Mouse (Mus musculus) monocyte, adult 2 months (primary cell): ENCODE data around the gene Ttll5.

ENCODE experiments used
- DNase-seq, 2 experiments: peaks; one replicate each; pipeline ENCODE4 v3.0.0; 2022; ENCODE audit warnings: low spot score in 2 of 2, low read depth in 1 of 2

Ttll5 gene

GRCm38 (mm10) chr12:86007377-86007776, 182.9 kb downstream of the Ttll5 start:
- no peak for DNase-seq

- DNase-seq: no peak
Observed at GRCm38 (mm10) chr12:86010656-86011055, 186.2 kb downstream of the Ttll5 start.

- DNase-seq: no peak
Observed at GRCm38 (mm10) chr12:86012195-86012594, 187.7 kb downstream of the Ttll5 start.

DNA sequence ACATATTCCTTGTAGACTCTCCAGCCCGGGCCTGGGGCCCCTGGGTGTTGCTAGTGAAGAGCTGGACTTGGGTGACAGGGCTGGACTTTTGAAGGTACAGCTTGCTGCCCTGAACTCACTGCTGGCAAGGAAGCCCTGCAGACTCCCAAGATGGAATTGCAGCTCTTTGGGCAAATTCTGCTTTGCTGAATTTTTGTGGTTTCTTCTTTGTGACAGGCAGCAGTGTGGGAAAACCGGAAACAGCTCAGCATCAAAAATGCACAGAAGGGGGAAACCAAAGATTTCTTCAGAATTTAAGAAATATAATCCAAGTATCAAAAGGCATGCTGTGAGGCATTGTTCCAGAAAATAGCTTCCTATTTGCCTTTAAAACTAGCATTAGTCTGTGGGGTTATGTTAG, 189.7 kb downstream of the Ttll5 start:
- DNase-seq: no peak

DNA sequence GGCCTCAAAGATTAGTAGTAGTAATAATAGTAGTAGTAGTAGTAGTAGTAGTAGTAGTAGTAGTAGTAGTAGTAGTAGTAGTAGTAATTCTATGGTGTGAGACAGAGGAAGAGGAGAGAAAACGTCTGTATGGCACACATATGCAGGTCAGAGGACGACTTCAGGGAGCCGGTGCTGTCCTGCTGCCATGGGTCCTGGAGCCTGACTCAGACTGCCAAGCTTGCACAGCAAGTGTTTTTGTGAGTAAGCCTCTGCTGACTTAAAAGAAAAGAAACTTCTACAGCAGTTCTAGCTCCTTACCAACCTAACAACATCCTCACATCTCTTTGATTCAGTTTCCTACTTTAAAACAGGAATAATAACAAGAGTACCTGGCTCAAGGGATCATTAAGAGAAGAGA, 190.2 kb downstream of the Ttll5 start:
- DNase-seq: no peak

DNA sequence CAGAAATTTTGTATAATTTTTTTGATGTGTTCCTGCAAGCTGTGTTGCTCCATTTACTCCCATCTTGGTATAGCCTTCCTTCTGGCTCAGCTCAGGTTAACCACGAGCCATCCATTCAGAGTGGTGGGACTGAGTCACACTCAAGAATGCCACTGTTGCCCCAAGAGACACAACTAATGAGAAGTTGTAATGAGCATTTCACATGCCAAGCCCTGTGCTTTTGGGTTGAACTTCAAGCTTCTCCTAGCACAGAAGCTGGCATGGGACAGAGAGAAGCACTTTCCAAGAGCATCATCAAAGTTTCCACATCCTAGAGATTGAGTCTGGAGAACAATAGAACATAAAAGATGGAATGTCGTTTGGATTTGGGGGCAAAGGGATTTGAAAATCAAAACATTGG, 190.7 kb downstream of the Ttll5 start:
- no peak for DNase-seq

- DNase-seq: no peak
Observed at GRCm38 (mm10) chr12:86017360-86017759, 192.9 kb downstream of the Ttll5 start.

GRCm38 (mm10) chr12:86021583-86021982, 197.1 kb downstream of the Ttll5 start:
- DNase-seq: no peak

GRCm38 (mm10) chr12:86022282-86022984, 198.0 kb downstream of the Ttll5 start:
- no peak for DNase-seq

GRCm38 (mm10) chr12:86023081-86023871, 198.8 kb downstream of the Ttll5 start:
- no peak for DNase-seq

GRCm38 (mm10) chr12:86024426-86024825, 200.0 kb downstream of the Ttll5 start:
- no peak for DNase-seq

DNA sequence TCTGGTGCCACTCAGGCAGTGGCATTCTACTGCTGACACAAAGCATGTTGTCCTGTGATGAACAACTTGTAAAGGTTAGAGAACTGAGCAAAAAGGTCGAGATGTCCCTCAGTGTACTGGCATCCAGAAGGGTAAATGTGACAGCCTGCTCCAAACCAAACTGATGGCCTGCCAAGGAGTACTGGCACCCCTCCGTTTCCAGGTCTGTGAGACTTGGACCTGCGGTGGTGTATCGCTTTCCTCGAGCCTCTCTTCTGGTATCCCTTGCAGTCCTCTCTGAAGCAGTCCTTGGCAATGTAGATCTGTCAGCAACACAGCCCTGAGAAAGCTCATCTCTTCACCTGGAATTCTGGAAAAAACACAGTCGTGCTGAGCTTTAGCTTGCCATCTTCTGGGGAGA, 201.0 kb downstream of the Ttll5 start:
- no peak for DNase-seq

- DNase-seq: no peak
Observed at GRCm38 (mm10) chr12:86027000-86027399, 202.5 kb downstream of the Ttll5 start.

GRCm38 (mm10) chr12:86027747-86028146, 203.3 kb downstream of the Ttll5 start:
- DNase-seq: no peak

DNA sequence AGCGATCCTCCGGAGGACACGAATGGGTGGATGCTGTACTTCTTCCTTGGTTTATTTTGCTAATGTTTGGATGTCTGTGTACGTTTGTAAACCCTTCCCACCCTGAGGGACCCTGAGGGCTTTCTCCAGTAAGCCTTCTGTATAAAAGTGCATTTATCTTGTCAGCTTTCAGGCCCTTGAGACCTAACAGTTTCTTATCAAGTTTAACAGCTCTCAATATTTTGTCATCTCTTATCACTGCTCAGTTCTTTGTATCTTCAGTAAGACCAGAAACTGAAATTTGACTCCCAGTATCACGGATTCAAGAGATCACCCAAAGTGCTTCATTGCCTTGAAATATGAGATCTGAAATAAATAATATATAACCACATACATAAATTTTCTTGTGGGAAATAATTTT, 206.5 kb downstream of the Ttll5 start:
- DNase-seq: no peak

DNA sequence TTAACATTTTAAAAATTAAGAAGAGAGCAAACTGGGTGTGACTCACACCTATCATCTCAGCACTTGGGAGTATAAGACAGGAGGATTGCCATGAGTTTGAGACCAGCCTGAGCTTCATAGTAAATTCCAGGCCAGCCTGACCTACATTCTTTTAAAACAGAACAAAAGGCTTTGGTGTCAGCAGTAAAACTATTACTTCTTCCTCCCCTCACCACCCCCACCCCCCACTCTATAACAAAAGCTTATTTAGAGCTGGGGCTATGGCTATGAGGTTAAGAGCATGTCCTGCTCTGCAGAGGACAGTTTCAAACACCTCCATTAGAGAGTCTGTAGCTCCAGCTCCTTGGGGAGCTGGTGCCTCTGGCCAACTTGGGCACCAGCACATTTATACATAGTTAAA, 211.1 kb downstream of the Ttll5 start:
- DNase-seq: no peak

GRCm38 (mm10) chr12:86036368-86037166, 212.1 kb downstream of the Ttll5 start:
- no peak for DNase-seq

GRCm38 (mm10) chr12:86037235-86037921, 212.9 kb downstream of the Ttll5 start:
- DNase-seq: no peak

DNA sequence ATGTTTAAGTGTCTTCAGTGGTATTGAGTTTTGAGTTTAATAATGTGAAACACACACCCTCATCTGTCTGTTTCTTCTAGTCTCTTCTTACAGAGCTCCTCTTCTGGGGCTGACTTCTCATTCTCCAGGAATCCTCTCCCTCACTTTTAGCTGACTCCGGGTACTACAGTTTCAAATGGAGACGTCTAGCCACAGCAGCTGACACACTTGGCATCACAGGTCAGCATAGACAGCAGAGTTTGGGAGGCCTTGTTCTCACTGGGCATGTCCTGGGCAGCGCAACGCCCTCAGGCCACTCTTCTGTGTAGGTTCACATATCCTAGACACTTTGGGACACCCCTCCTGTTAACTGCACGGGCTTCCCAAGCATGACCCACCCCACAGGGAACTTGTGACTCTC, 214.6 kb downstream of the Ttll5 start:
- DNase-seq: no peak

- DNase-seq: no peak
Observed at GRCm38 (mm10) chr12:86039751-86040150, 215.3 kb downstream of the Ttll5 start.

DNA sequence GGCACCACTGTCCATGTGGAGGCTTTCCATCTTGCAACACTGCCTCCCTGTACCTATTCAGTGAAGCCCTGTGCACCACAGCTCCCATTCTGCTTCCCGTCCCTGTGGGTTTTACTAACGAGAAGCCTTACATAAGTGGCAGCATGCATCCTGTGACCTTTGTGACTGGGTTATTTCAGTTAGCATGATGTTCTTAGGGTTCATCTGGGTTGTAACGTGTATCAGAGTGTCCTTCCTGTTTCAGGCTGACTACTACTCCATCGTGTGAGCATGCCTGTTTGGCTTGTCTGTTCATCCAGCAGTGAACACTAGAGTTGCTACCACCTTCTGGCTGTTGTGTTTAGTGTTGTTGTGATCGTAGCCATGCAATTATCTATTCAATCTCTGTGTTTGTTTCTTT, 221.7 kb downstream of the Ttll5 start:
- DNase-seq: no peak
